Mouse (Mus musculus) gastrocnemius, postnatal 10 days (tissue): ENCODE results near the gene Commd4. TPM values are rescaled to one million over a fixed set of nuclear protein-coding genes. Genes with fewer than 3 reads are reported as not detected.
A peak's percentile ranks its signal among the peaks of the same experiment; 100 is the strongest.

Source experiments
- DNase-seq: peaks from one replicate; pipeline ENCODE4 v3.0.0; 2021; ENCODE audit warnings: mixed read lengths
- total RNA-seq, 2 experiments: library from RNA; stranded (reverse); gene quantifications; 2 replicates each; pipeline ENCODE4 v1.2.3; 2021

Gene Commd4
- total RNA-seq, 2 experiments from 2014 or later, result 30.4 to 30.6 TPM

DNA sequence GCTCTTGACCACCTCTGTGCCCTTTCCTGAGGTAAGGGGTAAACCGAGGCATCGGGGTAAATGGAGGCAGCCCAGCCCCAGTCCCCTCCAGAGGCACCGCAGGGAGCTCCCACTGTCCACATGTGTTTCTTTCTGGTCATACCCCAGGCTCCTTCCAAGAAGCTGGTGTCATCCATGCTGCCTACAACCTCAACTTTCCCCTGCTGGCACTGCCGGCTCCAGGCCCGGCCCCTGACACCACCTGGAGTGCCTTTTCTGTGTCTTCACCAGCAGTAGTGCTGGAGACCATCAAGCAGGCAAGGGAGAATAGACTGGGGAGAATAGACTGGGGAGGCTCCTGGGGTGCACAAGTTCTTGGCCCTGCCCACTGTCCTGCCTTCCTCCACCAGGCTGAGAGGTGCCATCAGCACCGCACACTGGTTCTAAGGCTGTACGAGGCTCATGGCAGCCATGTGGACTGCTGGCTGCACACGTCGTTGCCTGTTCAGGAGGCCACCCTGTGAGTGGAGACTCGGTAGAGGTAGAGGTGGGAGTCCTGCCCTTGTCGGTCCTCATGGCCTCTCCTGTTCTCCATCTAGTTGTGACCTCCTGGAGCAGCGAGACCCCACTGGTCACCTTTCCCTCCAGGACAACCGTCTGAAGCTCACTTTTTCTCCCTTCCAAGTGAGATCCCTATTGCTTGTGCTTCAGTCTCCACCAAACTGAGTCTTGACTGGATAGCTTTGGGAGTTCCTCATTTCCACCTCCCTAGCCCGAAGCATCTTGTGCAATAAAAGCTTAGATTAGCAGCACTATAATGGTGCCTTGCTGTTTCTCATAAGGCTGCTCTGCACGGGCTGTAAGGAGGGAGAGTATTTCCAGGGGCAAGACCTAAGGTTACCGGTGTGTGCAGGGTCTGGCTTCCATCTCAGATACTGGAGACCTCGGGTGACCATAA, 16.4 kb downstream of the Commd4 start:
- no peak for DNase-seq

DNA sequence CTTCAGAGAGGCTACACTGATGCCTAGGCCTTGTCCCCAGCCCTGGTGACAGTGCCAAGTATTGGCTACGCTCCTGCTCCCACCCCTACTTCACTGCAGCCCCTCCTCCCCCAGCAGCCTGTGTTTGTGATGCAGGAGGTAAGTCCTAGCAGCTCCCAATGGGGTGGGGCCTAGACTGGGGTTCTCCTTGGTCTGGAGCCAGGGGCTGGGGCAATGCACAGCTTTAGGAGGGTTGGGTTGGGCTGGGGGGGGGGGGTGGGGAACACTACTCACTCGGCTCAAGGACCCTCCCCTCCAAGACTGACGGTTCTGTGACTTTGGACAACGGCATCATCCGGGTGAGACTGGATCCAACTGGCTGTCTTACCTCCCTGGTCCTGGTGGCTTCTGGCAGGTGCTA, 18.6 kb downstream of the Commd4 start:
- no peak for DNase-seq

DNA sequence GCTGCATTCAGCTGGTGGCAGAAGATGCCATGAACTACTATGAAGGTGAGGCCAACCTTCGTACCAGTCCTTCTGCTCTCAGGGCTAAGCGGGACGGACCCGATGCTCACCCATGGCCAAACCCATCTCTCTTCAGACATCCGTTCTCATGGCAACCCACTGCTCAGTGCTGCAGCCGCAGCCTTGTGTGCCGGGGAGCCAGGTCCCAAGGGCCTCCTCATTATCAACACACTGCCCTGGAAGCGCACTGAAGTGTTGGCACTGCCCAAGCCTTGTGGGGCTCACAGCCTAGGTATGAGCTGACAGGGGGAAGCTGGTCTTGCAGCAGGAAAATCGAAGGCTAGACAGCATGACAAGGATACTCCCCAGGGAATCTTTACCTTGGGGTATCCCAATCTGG, 19.0 kb downstream of the Commd4 start:
- no peak for DNase-seq

- DNase-seq, result no peak
Measured at GRCm38 (mm10) chr9:57138507-57138906, 19.6 kb downstream of the Commd4 start.

DNA sequence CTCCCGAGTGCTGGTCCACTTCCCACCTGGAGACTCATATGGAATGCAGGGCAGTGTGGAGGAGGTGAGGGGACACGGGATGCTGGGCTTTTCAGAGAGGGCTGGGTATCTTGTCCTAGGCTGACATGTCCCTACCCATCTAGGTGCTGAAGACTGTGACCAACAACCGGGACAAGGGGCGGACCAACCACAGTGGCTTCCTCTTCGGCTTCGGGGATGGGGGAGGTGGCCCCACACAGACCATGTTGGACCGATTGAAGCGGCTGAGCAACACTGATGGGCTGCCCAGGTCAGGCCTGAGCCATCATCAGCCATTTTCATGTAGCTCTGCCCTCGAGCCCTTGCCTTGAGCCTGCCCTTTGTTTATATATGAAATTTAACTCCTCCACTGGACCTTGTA, 20.4 kb downstream of the Commd4 start:
- no peak for DNase-seq

DNA sequence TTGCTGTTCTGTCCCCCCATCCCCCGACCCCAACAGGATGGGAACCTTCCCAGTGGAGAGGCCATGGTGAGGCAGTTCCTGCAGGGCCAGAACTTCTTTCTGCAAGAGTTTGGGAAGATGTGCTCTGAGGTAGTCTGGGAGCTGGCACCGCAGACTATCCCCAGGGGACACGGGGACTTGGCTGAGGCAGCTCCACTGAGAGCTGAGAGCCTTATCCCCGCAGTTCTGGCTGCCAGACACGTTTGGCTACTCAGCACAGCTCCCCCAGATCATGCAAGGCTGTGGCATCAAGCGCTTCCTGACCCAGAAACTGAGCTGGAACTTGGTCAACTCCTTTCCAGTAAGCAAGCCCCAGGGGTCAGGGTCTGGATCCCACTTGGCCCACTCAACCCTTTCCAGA, 20.9 kb downstream of the Commd4 start:
- no peak for DNase-seq

- peak; percentile 94 for DNase-seq
Measured at GRCm38 (mm10) chr9:57130577-57131433, 27.3 kb downstream of the Commd4 start, which contains the start of gene Man2c1. Gene Man2c1, plus strand, starts transcription at chr9:57130690.

GRCm38 (mm10) chr9:57129641-57130040, 28.5 kb downstream of the Commd4 start:
- DNase-seq, result no peak

DNA sequence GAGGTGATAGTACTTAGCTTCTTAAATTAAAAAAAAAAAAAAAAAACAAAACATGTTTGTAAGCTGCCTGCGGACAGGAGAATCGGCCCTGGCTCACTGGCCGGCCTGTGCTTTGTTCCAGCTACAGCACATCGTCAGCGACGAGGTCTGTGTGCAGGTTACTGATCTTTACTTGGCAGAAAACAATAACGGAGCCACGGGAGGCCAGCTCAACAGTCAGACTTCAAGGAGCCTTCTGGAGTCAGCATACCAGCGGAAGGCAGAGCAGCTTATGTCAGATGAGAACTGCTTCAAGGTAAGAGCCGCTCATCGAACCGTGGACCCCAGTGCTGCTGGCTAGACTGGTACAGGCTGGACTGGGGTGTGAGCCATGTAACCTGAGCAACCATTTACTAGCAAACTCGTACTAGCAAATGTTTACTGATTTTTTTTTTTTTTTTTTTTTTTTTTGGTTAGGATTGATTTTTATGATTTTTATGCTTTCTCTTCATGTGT, 40.8 kb downstream of the Commd4 start:
- no peak for DNase-seq

Other genes starting within 250 kb of the Commd4 start
- 1 to 10 TPM; 7.0 to 9.3 TPM for gene Snx33, start 230.0 kb downstream of the Commd4 start, total RNA-seq
- gene Imp3, start 220.9 kb downstream of the Commd4 start, total RNA-seq, result 10 to 100 TPM; 43.0 to 46.6 TPM
- 1 to 10 TPM; 6.4 to 6.8 TPM for gene Snupn, start 207.5 kb downstream of the Commd4 start, total RNA-seq
- gene Ptpn9, start 163.4 kb downstream of the Commd4 start, total RNA-seq, result 10 to 100 TPM; 11.3 to 12.6 TPM
- gene Sin3a, start 86.3 kb downstream of the Commd4 start, total RNA-seq, result 10 to 100 TPM; 25.1 to 29.9 TPM
- gene Man2c1, start 27.6 kb downstream of the Commd4 start, total RNA-seq, result 10 to 100 TPM; 48.9 to 61.6 TPM
- 1 to 10 TPM; 4.3 to 4.7 TPM for gene Neil1, start 10.0 kb downstream of the Commd4 start, total RNA-seq
- gene Trcg1, start 78.2 kb upstream of the Commd4 start, total RNA-seq, result not detected
- gene 1700017B05Rik, start 104.3 kb upstream of the Commd4 start, total RNA-seq, result 10 to 100 TPM; 10.2 to 12.8 TPM